Mouse (Mus musculus) adipocyte (in vitro differentiated cells): ENCODE measurements around the gene Magix.

ENCODE experiments used
- DNase-seq: peaks from one replicate; pipeline ENCODE4 v3.0.0-alpha.2; 2016; ENCODE audit warnings: low spot score

The Magix gene

GRCm38 (mm10) chrX:7673578-7674281 lies 7.3 kb downstream of the Magix start:
- no peak for DNase-seq

DNA sequence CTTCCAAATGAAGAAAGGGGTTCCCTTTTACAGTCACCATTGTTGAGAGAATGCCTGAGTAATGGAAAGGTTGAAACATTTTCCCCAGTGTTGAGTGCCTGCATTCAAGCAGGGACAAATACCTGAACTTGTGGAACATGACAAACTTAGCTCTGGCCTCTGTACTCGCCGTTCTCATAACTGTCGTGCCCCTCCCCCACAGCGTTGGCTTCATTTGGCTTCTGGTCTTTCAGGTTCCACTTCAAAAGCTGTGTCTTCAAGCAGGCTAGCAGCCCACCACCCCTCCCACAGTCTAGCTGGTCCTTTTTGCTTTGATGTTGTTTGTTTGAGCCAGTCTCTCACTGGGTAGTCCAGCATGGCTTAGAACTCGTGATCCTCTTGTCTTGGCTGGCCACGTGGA lies 8.3 kb downstream of the Magix start:
- no peak for DNase-seq

DNA sequence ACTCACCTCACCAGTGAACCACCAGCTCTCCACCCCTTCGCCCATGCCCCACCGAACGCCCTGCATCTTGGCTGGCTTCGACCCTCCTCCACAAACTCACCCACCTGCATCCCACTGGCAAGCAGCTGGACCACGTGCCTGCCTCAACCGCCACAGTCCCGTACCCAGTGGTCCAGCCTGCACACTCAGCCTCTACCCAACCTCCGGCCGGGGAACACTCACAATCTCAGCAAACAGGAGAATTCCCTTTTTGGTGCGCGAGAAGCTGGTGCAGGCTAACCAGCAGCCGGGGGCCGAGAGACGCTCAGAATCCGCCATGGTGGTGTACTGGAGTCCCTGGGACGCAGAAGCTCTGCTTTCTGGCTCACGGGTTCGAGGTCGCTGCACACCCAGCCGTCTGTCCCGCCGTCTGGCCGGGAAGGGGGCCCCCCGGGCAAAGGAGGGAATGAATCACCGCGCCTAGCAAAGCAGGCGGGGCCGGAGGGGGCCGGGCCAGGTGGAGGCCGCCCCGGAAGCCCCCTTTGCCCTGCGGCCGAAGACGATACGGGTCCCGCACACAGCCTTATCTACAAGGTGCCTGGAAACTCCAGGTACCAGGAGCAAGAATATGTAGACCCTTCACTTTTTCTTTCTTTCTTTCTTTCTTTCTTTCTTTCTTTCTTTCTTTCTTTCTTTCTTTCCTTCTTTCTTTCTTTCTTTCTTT lies 10.0 kb downstream of the Magix start, which contains the start of gene Plp2:
Gene Plp2, minus strand, starts transcription at position 470 of the 703 bp plus-strand sequence.
- DNase-seq: peak; percentile 20

- peak; percentile 64 for DNase-seq
These were observed 10.6 kb downstream of the Magix start for GRCm38 (mm10) chrX:7670390-7670881.

- no peak for DNase-seq
These were observed 15.1 kb downstream of the Magix start for GRCm38 (mm10) chrX:7665739-7666502.

DNA sequence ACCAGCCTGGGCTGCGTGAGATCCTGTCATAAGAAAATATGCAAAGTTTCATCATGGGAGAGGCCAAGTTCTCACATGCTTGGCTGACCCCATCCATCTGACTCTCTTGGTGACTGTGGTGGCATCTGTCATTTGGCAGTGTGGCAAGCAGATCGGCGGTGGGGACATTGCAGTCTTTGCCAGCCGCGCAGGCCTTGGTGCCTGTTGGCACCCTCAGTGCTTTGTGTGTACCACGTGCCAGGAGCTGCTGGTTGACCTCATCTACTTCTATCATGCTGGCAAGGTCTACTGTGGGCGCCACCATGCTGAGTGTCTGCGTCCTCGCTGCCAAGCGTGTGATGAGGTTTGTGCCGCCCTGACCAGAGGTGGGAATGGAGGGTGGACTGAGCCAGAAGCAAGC lies 16.3 kb downstream of the Magix start:
- no peak for DNase-seq

- DNase-seq: no peak
These were observed 18.1 kb downstream of the Magix start for GRCm38 (mm10) chrX:7662936-7663335.

DNA sequence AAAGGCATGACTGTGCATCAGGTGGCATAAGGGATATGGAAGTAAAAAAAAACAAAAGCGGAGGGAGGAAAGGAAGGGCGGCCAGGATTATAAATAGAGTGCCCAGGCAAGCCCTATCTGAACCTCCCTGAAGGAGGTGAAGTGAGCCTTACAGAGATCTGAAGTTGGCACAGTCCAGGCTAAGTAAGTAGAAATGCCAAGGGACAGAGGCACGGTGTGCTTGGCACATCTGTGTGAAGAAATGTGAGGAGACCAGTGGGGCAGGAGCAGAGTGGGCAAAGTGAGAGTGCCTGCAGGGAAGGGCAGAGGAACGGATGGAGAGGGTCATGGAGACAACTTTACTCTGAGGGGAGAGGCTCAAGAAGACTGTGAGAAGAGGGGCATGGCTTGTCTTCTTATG lies 20.0 kb downstream of the Magix start:
- peak; percentile 12 for DNase-seq

GRCm38 (mm10) chrX:7658785-7659589 lies 22.1 kb downstream of the Magix start:
- peak; percentile 64 for DNase-seq

- DNase-seq: peak; percentile 77
These were observed 22.8 kb downstream of the Magix start for GRCm38 (mm10) chrX:7658031-7658784.

DNA sequence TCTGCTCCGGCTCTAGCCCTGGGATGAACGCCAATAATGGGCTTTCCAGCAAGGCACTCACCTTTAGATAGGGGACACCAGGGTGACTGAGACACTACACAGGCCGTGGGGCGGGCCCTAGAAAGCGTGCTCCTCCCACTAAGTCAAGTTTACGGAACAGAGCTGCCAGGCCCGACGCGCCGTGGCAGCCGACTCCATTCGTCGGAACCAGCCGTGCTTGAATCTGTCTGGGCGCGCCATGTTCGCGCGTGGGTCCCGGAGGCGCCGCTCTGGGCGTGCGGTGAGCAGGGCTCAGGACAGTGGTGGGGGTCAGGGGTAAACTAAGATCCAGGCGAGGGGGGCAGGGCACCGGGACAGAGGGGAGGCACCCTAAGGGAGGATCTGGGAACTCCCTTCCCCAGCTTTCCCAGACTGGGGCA lies 23.8 kb downstream of the Magix start, which contains the start of gene Prickle3:
Gene Prickle3, plus strand, starts transcription at position 40 of the 419 bp plus-strand sequence.
- peak; percentile 28 for DNase-seq

DNA sequence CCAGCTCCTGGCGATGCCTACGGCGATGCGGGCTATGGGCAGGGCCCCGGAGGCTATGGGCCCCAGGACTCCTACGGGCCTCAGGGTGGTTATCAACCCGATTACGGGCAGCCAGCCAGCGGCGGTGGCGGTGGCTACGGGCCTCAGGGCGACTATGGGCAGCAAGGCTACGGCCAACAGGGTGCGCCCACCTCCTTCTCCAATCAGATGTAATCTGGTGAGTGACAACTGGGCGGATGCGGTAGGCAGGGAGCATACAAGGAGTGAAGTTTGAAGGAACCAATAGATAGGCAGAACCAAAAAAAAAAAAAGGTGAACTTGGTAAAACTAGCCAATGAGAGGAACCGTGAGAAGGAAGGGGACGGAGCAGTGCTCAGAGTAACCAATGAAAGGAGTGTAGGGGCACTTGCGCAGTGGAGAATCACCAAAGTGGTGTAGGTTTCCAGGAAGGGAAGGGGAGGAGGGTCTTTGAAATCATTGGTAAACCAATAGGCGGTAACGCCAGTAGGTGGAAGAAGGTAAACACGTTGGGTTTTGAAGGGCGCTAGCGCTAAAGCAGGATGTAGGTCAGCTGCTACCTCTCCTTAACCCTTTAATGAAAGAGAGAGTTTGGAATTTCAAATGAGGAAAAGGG lies 32.3 kb downstream of the Magix start:
- peak; percentile 91 for DNase-seq

- peak; percentile 85 for DNase-seq
These were observed 35.7 kb downstream of the Magix start for GRCm38 (mm10) chrX:7645349-7645748.

GRCm38 (mm10) chrX:7640785-7641184 lies 40.3 kb downstream of the Magix start:
- DNase-seq: no peak

GRCm38 (mm10) chrX:7639536-7640325 lies 41.3 kb downstream of the Magix start:
- DNase-seq: no peak

GRCm38 (mm10) chrX:7638401-7639091 lies 42.5 kb downstream of the Magix start, which contains the start of gene Syp:
Syp (plus strand) TSS chrX:7638471.
- no peak for DNase-seq

DNA sequence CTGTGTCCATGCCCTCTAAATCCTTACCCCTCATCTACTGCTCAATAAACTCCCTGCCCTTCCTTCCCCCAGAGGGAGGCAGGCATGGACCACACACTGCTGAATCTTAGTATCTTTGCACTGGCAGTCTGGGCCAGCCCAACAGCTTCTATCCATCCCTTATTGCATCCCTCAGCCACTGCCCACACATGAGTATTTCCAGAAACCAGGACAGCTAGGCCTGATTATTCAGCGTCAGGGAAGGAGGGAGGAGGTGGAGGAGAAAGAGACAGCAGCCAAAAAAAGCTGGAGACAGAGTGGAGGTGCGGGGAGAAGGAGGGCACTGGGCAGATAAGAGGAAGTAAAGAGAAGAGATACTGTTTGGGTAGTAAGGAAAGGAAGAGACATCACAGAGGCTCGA lies 46.0 kb downstream of the Magix start:
- no peak for DNase-seq

DNA sequence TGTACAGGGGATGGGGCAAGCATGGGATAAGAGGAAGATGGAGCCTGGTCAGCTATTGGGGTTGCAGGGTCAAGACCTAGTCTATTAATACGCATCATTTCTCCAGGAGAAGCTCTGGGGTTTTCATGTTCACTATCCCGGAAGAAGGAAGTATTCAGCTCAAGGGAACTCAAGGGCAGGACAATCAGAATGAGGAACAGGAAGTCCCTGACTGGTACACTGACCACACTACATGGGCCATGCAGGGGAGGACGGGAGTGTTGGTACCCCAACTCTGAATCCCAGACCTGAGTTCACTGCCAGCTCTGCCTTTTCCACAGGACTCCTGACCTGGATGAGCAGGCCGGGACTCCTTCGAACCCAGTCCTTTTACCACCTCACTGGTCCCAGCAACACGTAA lies 48.5 kb downstream of the Magix start:
- DNase-seq: no peak
